Mouse (Mus musculus) CH12.LX (cell line): ENCODE measurements around the gene Dab1. TPM values are rescaled to one million over a fixed set of nuclear protein-coding genes. Genes with fewer than 3 reads are reported as not detected.

Experiments
- DNase-seq: peaks from one replicate; pipeline ENCODE4 v3.0.0-alpha.2; 2013; ENCODE audit errors: extremely low read depth
- H3K27ac ChIP-seq: 2 replicates; pipeline ENCODE4 v1.5.1; 2012; ENCODE audit warnings: low read depth, mild to moderate bottlenecking, control low read depth, moderate library complexity; ENCODE audit not compliant: insufficient read depth
- H3K27me3 ChIP-seq: replicated peaks from 2 replicates; pipeline ENCODE3; 2012; ENCODE audit warnings: inconsistent platforms
- H3K36me3 ChIP-seq, 2 experiments: replicated peaks in 1 of 2; 2 replicates each; pipeline versions ENCODE3 to v1.6.1; 2012; ENCODE audit warnings: inconsistent platforms in 1 of 2, low read length in 1 of 2, mild to moderate bottlenecking in 1 of 2, mixed read lengths in 1 of 2, moderate library complexity in 1 of 2; ENCODE audit not compliant: control insufficient read depth in 1 of 2, insufficient read depth in 1 of 2
- H3K4me1 ChIP-seq, 2 experiments: 2 replicates each; pipeline ENCODE4 v1.6.1; 2012; ENCODE audit warnings: inconsistent platforms in 1 of 2, moderate library complexity in 1 of 2; ENCODE audit not compliant: insufficient read depth in 2 of 2, control insufficient read depth in 1 of 2
- H3K4me2 ChIP-seq: 2 replicates; pipeline ENCODE4 v1.6.1; 2012; ENCODE audit warnings: low read depth, mild to moderate bottlenecking, control low read depth; ENCODE audit not compliant: poor library complexity, insufficient read depth, severe bottlenecking
- H3K4me3 ChIP-seq, 3 experiments: fragments of 150-350 bp in 1 of 3; sonication (generic) in 1 of 3; replicated peaks in 1 of 3; 2 replicates each; pipeline versions ENCODE3 to v1.5.1; 2011 to 2012; ENCODE audit warnings: low read depth in 2 of 3, low read length in 2 of 3, mild to moderate bottlenecking in 2 of 3, moderate library complexity in 2 of 3, control low read depth in 1 of 3, improper control_type of control experiment in 1 of 3, inconsistent platforms in 1 of 3, mixed read lengths in 1 of 3; ENCODE audit not compliant: poor library complexity in 1 of 3
- H3K79me2 ChIP-seq: replicated peaks from 2 replicates; pipeline ENCODE4 v1.6.1; 2012; ENCODE audit warnings: mild to moderate bottlenecking, moderate library complexity; ENCODE audit not compliant: control insufficient read depth, poor library complexity, insufficient read depth, severe bottlenecking; ENCODE audit errors: extremely low read depth
- H3K9ac ChIP-seq: 2 replicates; pipeline ENCODE4 v1.6.1; 2012; ENCODE audit warnings: low read depth, mild to moderate bottlenecking, control low read depth, moderate library complexity; ENCODE audit not compliant: insufficient read depth
- H3K9me3 ChIP-seq: replicated peaks from 2 replicates; pipeline ENCODE3; 2012; ENCODE audit warnings: low read length, inconsistent platforms, mixed read lengths
- BHLHE40 ChIP-seq: IDR thresholded peaks from 2 replicates; pipeline ENCODE4 v1.6.1; 2011; ENCODE audit warnings: mild to moderate bottlenecking, low read depth, low read length, improper control_type of control experiment
- ELF1 ChIP-seq: IDR thresholded peaks from 2 replicates; pipeline ENCODE4 v1.6.1; 2014; ENCODE audit warnings: low read depth, mild to moderate bottlenecking, inconsistent platforms, low read length, improper control_type of control experiment
- EP300 ChIP-seq: IDR thresholded peaks from 2 replicates; pipeline ENCODE4 v1.6.1; 2011; ENCODE audit warnings: low read length, improper control_type of control experiment
- ETS1 ChIP-seq: conservative IDR thresholded peaks from 2 replicates; pipeline ENCODE4 v1.6.1; 2012; ENCODE audit warnings: low read depth, mild to moderate bottlenecking, inconsistent platforms, low read length, improper control_type of control experiment, moderate library complexity
- IRF4 ChIP-seq: IDR thresholded peaks from 2 replicates; pipeline ENCODE4 v1.6.1; 2014; ENCODE audit warnings: low read depth, mild to moderate bottlenecking, inconsistent platforms, low read length, improper control_type of control experiment
- JUN ChIP-seq: IDR thresholded peaks from 2 replicates; pipeline ENCODE4 v1.6.1; 2011; ENCODE audit warnings: low read depth, mild to moderate bottlenecking, low read length, improper control_type of control experiment, moderate library complexity; ENCODE audit not compliant: insufficient read depth
- KAT2A ChIP-seq: IDR thresholded peaks from 2 replicates; pipeline ENCODE4 v1.6.1; 2012; ENCODE audit warnings: low read length, improper control_type of control experiment, inconsistent platforms; ENCODE audit not compliant: insufficient replicate concordance
- MAFK ChIP-seq: IDR thresholded peaks from 2 replicates; pipeline ENCODE4 v1.6.1; 2011; ENCODE audit warnings: low read length, improper control_type of control experiment; ENCODE audit not compliant: insufficient replicate concordance
- MAZ ChIP-seq: IDR thresholded peaks from 2 replicates; pipeline ENCODE4 v1.6.1; 2012; ENCODE audit warnings: low read depth, mild to moderate bottlenecking, inconsistent platforms, low read length, improper control_type of control experiment, moderate library complexity
- MXI1 ChIP-seq: IDR thresholded peaks from 2 replicates; pipeline ENCODE4 v1.6.1; 2011; ENCODE audit warnings: mild to moderate bottlenecking, low read depth, low read length, improper control_type of control experiment
- MYC ChIP-seq: IDR thresholded peaks from 2 replicates; pipeline ENCODE4 v1.6.1; 2011; ENCODE audit warnings: low read depth, mild to moderate bottlenecking, improper control_type of control experiment, low read length
- NRF1 ChIP-seq: IDR thresholded peaks from 2 replicates; pipeline ENCODE4 v1.6.1; 2014; ENCODE audit warnings: low read depth, mild to moderate bottlenecking, inconsistent platforms, low read length, improper control_type of control experiment, moderate library complexity
- PAX5 ChIP-seq: IDR thresholded peaks from 2 replicates; pipeline ENCODE4 v1.6.1; 2012; ENCODE audit warnings: low read length, inconsistent platforms, mixed read lengths
- POLR2A ChIP-seq: IDR thresholded peaks from 2 replicates; pipeline ENCODE4 v1.6.1; 2011; ENCODE audit warnings: low read depth, mild to moderate bottlenecking, improper control_type of control experiment, low read length
- RCOR1 ChIP-seq: conservative IDR thresholded peaks from 2 replicates; pipeline ENCODE4 v1.6.1; 2012; ENCODE audit warnings: low read depth, mild to moderate bottlenecking, inconsistent platforms, low read length, improper control_type of control experiment
- SMC3 ChIP-seq: IDR thresholded peaks from 2 replicates; pipeline ENCODE4 v1.6.1; 2011; ENCODE audit warnings: low read depth, low read length, improper control_type of control experiment
- TBP ChIP-seq: conservative IDR thresholded peaks from 2 replicates; pipeline ENCODE4 v1.6.1; 2011; ENCODE audit warnings: low read depth, low read length, improper control_type of control experiment
- TCF12 ChIP-seq: IDR thresholded peaks from 2 replicates; pipeline ENCODE4 v1.6.1; 2014; ENCODE audit warnings: low read depth, mild to moderate bottlenecking, inconsistent platforms, low read length, improper control_type of control experiment
- UBTF ChIP-seq: IDR thresholded peaks from 2 replicates; pipeline ENCODE4 v1.6.1; 2012; ENCODE audit warnings: low read depth, mild to moderate bottlenecking, inconsistent platforms, low read length, improper control_type of control experiment, moderate library complexity
- ZC3H11A ChIP-seq: IDR thresholded peaks from 2 replicates; pipeline ENCODE4 v1.6.1; 2012; ENCODE audit warnings: low read depth, mild to moderate bottlenecking, inconsistent platforms, low read length, improper control_type of control experiment
- ZMIZ1 ChIP-seq: IDR thresholded peaks from 2 replicates; pipeline ENCODE4 v1.6.1; 2012; ENCODE audit warnings: low read depth, mild to moderate bottlenecking, inconsistent platforms, low read length, improper control_type of control experiment
- ZNF384 ChIP-seq: IDR thresholded peaks from 2 replicates; pipeline ENCODE4 v1.6.1; 2012; ENCODE audit warnings: low read depth, low read length, improper control_type of control experiment, inconsistent platforms
- dilution Hi-C: fragments of 300-500 bp; cut with MboI; formaldehyde crosslinking; loops from 2 replicates; pipeline ENCODE4 v1.14.3; 2020; ENCODE audit warnings: low sequenced_read_pairs; ENCODE audit not compliant: extremely low pct_unique_long_range_greater_than_20kb, extremely low pct_ligation_motif_present
- in situ Hi-C: fragments of 300-500 bp; cut with MboI; formaldehyde crosslinking; loops from 3 replicates; pipeline ENCODE4 v1.14.3; 2019; ENCODE audit warnings: low sequenced_read_pairs, low pct_ligation_motif_present, low pct_unique_long_range_greater_than_20kb, mixed read lengths
- polyA plus RNA-seq: library from polyadenylated mRNA; unstranded; fragments of >175 nt; gene quantifications from 2 replicates; pipeline ENCODE4 v1.2.1, GENCODE M21; 2012; ENCODE audit warnings: low read depth; ENCODE audit not compliant: insufficient read length
- total RNA-seq, 2 experiments: library from RNA; depleted of rRNA; stranded (reverse); fragments of 300-350 nt in 1 of 2; fragments of >200 nt in 1 of 2; gene quantifications; 2 replicates each; pipeline ENCODE4 v1.2.3; 2012 to 2014

Gene Dab1
- total and polyA plus RNA-seq, 3 experiments, result not detected

DNA sequence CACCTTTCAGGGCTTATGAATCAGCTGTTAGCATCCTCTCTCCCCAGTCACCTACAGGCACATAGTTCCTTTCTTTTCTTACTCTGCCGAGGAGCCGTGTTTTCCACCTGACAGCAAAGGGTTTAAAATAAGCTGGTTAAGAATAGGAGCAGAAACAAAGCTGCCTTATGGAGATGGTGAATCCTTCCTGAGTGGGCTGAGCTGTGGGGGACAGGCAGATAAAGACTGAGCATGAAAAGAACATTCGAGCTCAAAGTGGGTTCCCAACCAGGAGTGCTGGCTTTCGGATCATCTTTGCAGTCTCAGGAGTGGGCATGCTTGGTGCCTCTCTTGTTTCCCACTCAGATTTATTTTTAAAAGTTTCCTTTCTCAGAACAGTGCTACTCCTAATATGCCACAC is 913.7 kb downstream of the Dab1 start:
- in situ Hi-C loops (no loop called here), dilution Hi-C loops (no loop called here)
- Histone ChIP-seq H3K9me3 (peaks cover 33% of the 10 kb centered on the region), H3K4me1 (no peaks in the 10 kb centered on the region), H3K9ac (no peak overlapping the region), H3K36me3 (no peaks in the 10 kb centered on the region), H3K4me3 (no peak overlapping the region), H3K79me2 (no peaks in the 10 kb centered on the region), H3K27me3 (no peaks in the 10 kb centered on the region), H3K4me2 (no peak overlapping the region), H3K27ac (no peak overlapping the region)
- no peak for DNase-seq
- TF ChIP-seq PAX5 (no peak), POLR2A (no peak), BHLHE40 (no peak), JUN (no peak), SMC3 (no peak), KAT2A (no peak), NRF1 (no peak), IRF4 (no peak), UBTF (no peak), ZC3H11A (no peak)

DNA sequence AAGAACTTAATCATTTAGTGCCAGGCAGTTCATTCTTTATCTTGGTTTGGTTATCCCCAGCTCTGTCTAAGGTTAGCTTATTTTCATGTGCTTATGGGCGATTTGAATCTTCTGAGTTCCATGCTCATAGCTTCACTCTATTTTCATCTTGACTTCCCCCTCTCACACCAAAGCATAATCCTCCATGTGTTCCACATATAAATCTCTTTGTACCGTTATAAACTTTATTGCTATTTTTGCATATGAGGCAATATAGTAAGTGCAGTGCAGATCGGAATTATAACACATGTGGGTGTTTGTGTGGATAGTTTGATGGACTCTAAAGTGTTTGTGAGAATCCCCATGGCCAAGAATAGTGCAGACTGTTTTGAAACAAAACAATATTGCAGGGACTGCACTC is 919.3 kb downstream of the Dab1 start:
- no peaks in the 10 kb centered on the region for H3K36me3 ChIP-seq
- dilution Hi-C loops, result no loop called here

DNA sequence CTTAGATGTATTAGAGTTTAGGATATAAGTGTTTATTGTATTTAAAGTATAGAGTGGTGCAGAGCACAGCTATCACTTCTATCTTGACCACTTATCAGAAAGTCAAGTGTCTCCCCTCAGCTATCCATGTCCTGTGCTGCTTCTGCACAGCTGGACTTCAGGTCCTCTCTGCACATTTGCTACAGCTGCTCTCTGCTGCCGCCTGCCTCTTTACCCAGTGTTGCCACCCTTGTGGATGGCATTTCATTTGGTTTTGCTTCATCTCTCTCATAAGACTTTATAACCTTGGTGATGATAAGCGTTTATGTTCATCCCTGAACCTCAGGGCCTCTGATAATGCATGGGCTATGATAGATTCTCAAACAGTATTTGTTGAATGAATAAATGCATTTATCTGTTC is 919.9 kb downstream of the Dab1 start:
- TF ChIP-seq ZMIZ1, result no peak
- no peak for TF ChIP-seq MXI1
- TF ChIP-seq ZNF384, result no peak
- TF ChIP-seq SMC3, result no peak
- no peak for TF ChIP-seq EP300
- TF ChIP-seq RCOR1, result no peak
- TF ChIP-seq MYC, result no peak
- no peak for TF ChIP-seq TCF12
- TF ChIP-seq ETS1, result no peak
- no peak for TF ChIP-seq NRF1
- no peak for TF ChIP-seq TBP
- no peak for TF ChIP-seq MAZ
- TF ChIP-seq, all 38 proteins: peak for 0
- Histone ChIP-seq H3K27me3 (no peaks in the 10 kb centered on the region), H3K4me1 (no peaks in the 10 kb centered on the region), H3K9me3 (peaks cover 10% of the 10 kb centered on the region), H3K36me3 (no peaks in the 10 kb centered on the region), H3K4me2 (no peak overlapping the region), H3K4me3 (no peak overlapping the region), H3K27ac (no peak overlapping the region), H3K9ac (no peak overlapping the region), H3K79me2 (no peaks in the 10 kb centered on the region)
- no peak for DNase-seq
- in situ Hi-C loops (no loop called here), dilution Hi-C loops (no loop called here)

More for the DNA sequence above, 919.3 kb downstream of the Dab1 start:
- no peak overlapping the region for H3K4me3 ChIP-seq
- no peak for DNase-seq
- no peak overlapping the region for H3K27ac ChIP-seq
- H3K9ac ChIP-seq, result no peak overlapping the region
- no peaks in the 10 kb centered on the region for H3K4me1 ChIP-seq
- in situ Hi-C loops, result no loop called here
- no peaks in the 10 kb centered on the region for H3K79me2 ChIP-seq
- H3K4me2 ChIP-seq, result no peak overlapping the region
- H3K9me3 ChIP-seq, result peaks cover 12% of the 10 kb centered on the region
- TF ChIP-seq MAFK (no peak), ELF1 (no peak), IRF4 (no peak)
- H3K27me3 ChIP-seq, result no peaks in the 10 kb centered on the region
